Mouse (Mus musculus): ENCODE measurements around the gene Hmga2. TPM values are rescaled to one million over a fixed set of nuclear protein-coding genes. Genes with fewer than 3 reads are reported as not detected.

Hmga2 gene
- polyA plus RNA-seq, 1 experiment from 2014 or later: 11.1 TPM

- Histone ChIP-seq H3K4me2 (ENCODE audit: low read depth, low read length) (no peak overlapping the region), H3K4me1 (ENCODE audit: control insufficient read depth, insufficient read depth, low read length) (peaks cover 26% of the 10 kb centered on the region), H3K9me3 (ENCODE audit: control insufficient read depth, low read length) (no peaks in the 10 kb centered on the region), H3K4me3 (ENCODE audit: low read depth, low read length) (no peak overlapping the region), H3K27ac (replicated peaks; ENCODE audit: low read depth, low read length) (no peak overlapping the region), H3K27me3 (replicated peaks; ENCODE audit: control insufficient read depth, insufficient read depth, low read length) (no peaks in the 10 kb centered on the region), H3K9ac (ENCODE audit: low read depth, low read length) (no peak overlapping the region), H3K36me3 (ENCODE audit: control insufficient read depth, insufficient read depth, low read length) (0 out of 2 replicates have a peak, but pooled peaks cover 4% of the 10 kb centered on the region)
- DNase-seq (ENCODE audit: low spot score) (no peak), ATAC-seq (ENCODE audit: low read depth) (no peak)
- 24% methylated on average over 9 of the region's 9 CpGs for WGBS
Observed at GRCm38 (mm10) chr10:120407230-120407629, 69.0 kb downstream of the Hmga2 start.

DNA sequence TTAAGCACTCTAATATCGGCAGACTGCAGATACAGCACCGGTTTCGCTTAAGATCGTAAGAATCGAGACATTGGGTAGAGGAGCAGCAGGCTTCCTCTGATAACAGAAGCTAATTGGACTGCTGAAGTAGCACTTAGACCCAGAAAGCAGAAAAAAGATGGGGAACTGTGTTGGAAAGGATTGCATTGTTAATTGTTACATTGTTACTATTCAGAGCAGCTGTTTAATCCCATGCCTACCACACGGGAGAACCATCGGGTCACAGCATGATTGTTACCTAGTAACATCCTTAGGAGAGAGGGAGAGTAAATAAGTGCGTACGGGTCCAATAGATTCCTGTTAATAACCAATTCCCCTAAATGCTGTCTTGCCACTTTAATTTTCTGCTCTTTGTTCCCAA is 70.2 kb downstream of the Hmga2 start:
- Histone ChIP-seq H3K27me3 (replicated peaks; ENCODE audit: control insufficient read depth, insufficient read depth, low read length) (no peaks in the 10 kb centered on the region), H3K4me2 (ENCODE audit: low read depth, low read length) (no peak overlapping the region), H3K27ac (replicated peaks; ENCODE audit: low read depth, low read length) (no peak overlapping the region), H3K4me1 (ENCODE audit: control insufficient read depth, insufficient read depth, low read length) (peaks cover 35% of the 10 kb centered on the region), H3K4me3 (ENCODE audit: low read depth, low read length) (no peak overlapping the region), H3K36me3 (ENCODE audit: control insufficient read depth, insufficient read depth, low read length) (no peaks in the 10 kb centered on the region), H3K9ac (ENCODE audit: low read depth, low read length) (no peak overlapping the region), H3K9me3 (ENCODE audit: control insufficient read depth, low read length) (no peaks in the 10 kb centered on the region)
- DNase-seq (ENCODE audit: low spot score): no peak
- no peak for ATAC-seq (ENCODE audit: low read depth)
- 77% methylated on average over 9 of the region's 9 CpGs for WGBS

GRCm38 (mm10) chr10:120405322-120405721 is 70.9 kb downstream of the Hmga2 start:
- Histone ChIP-seq H3K9ac (ENCODE audit: low read depth, low read length) (no peak overlapping the region), H3K9me3 (ENCODE audit: control insufficient read depth, low read length) (no peaks in the 10 kb centered on the region), H3K27me3 (replicated peaks; ENCODE audit: control insufficient read depth, insufficient read depth, low read length) (no peaks in the 10 kb centered on the region), H3K4me1 (ENCODE audit: control insufficient read depth, insufficient read depth, low read length) (peaks cover 43% of the 10 kb centered on the region), H3K36me3 (ENCODE audit: control insufficient read depth, insufficient read depth, low read length) (no peaks in the 10 kb centered on the region), H3K4me3 (ENCODE audit: low read depth, low read length) (no peak overlapping the region), H3K4me2 (ENCODE audit: low read depth, low read length) (no peak overlapping the region), H3K27ac (replicated peaks; ENCODE audit: low read depth, low read length) (no peak overlapping the region)
- DNase-seq (ENCODE audit: low spot score): no peak
- WGBS: 90% methylated on average over 4 of the region's 4 CpGs
- no peak for ATAC-seq (ENCODE audit: low read depth)

GRCm38 (mm10) chr10:120402966-120403365 is 73.3 kb downstream of the Hmga2 start:
- H3K36me3 ChIP-seq (ENCODE audit: control insufficient read depth, insufficient read depth, low read length): no peaks in the 10 kb centered on the region
- DNase-seq (ENCODE audit: low spot score) (no peak), ATAC-seq (ENCODE audit: low read depth) (no peak)
- no peak overlapping the region for H3K27ac ChIP-seq (replicated peaks; ENCODE audit: low read depth, low read length)
- no peak overlapping the region for H3K4me3 ChIP-seq (ENCODE audit: low read depth, low read length)
- no peaks in the 10 kb centered on the region for H3K9me3 ChIP-seq (ENCODE audit: control insufficient read depth, low read length)
- H3K4me1 ChIP-seq (ENCODE audit: control insufficient read depth, insufficient read depth, low read length): peaks cover 55% of the 10 kb centered on the region
- no peak overlapping the region for H3K9ac ChIP-seq (ENCODE audit: low read depth, low read length)
- WGBS: 66% methylated on average over 5 of the region's 5 CpGs
- no peak overlapping the region for H3K4me2 ChIP-seq (ENCODE audit: low read depth, low read length)
- no peaks in the 10 kb centered on the region for H3K27me3 ChIP-seq (replicated peaks; ENCODE audit: control insufficient read depth, insufficient read depth, low read length)

- Histone ChIP-seq H3K9me3 (ENCODE audit: control insufficient read depth, low read length) (no peaks in the 10 kb centered on the region), H3K4me2 (ENCODE audit: low read depth, low read length) (no peak overlapping the region; the same call in 1 of the 2 replicates), H3K4me3 (ENCODE audit: low read depth, low read length) (no peak overlapping the region), H3K4me1 (ENCODE audit: control insufficient read depth, insufficient read depth, low read length) (peaks cover 45% of the 10 kb centered on the region), H3K27me3 (replicated peaks; ENCODE audit: control insufficient read depth, insufficient read depth, low read length) (no peaks in the 10 kb centered on the region), H3K36me3 (ENCODE audit: control insufficient read depth, insufficient read depth, low read length) (no peaks in the 10 kb centered on the region), H3K9ac (ENCODE audit: low read depth, low read length) (no peak overlapping the region), H3K27ac (replicated peaks; ENCODE audit: low read depth, low read length) (0 out of 2 replicates have a peak overlapping the region, but pooled peaks have one; percentile 35)
- DNase-seq (ENCODE audit: low spot score) (peak; percentile 81), ATAC-seq (ENCODE audit: low read depth) (no peak; the same call in 1 of the 2 replicates)
- 42% methylated on average over 8 of the region's 8 CpGs for WGBS
Observed at GRCm38 (mm10) chr10:120401787-120402186, 74.5 kb downstream of the Hmga2 start.

DNA sequence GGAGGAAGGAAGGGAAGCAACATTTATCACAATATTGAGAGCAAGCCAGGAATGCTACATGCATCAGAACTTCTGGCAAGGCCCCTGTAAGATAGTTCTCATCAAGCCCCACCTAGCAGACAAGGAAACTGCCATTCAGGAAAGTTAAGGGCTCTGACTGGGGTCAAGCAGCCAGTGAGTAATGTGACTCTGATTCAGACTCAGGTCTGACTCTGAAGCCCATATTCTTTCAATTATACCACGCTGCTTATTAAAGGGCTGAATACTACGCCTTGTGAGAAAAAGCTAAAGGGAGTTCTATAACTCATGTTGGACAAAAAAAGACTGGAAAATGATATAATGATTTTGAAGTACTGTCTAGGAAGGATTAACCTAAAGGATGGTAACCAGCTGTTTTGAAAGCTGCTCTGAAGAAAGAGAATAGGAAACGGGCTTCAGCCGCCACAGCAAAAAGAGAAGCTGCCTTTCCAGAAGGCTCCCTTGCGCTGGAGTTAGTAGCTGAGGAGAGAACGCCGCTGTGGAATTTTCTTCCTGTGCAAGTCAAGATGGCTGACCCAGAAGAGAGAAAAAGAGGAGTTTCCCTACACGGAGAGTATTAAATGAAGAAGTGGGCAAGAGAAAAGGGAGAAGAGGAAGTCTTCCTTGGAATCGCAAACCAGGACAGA is 76.3 kb downstream of the Hmga2 start:
- peak overlapping the region; percentile 78 for H3K27ac ChIP-seq (replicated peaks; ENCODE audit: low read depth, low read length)
- DNase-seq (ENCODE audit: low spot score): peak; percentile 58
- ATAC-seq (ENCODE audit: low read depth): no peak
- 35% methylated on average over 9 of the region's 9 CpGs for WGBS
- H3K4me2 ChIP-seq (ENCODE audit: low read depth, low read length): peak overlapping the region; percentile 30
- H3K4me3 ChIP-seq (ENCODE audit: low read depth, low read length): no peak overlapping the region
- H3K4me1 ChIP-seq (ENCODE audit: control insufficient read depth, insufficient read depth, low read length): peaks cover 45% of the 10 kb centered on the region
- H3K9ac ChIP-seq (ENCODE audit: low read depth, low read length): no peak overlapping the region
- H3K36me3 ChIP-seq (ENCODE audit: control insufficient read depth, insufficient read depth, low read length): no peaks in the 10 kb centered on the region
- no peaks in the 10 kb centered on the region for H3K9me3 ChIP-seq (ENCODE audit: control insufficient read depth, low read length)
- H3K27me3 ChIP-seq (replicated peaks; ENCODE audit: control insufficient read depth, insufficient read depth, low read length): no peaks in the 10 kb centered on the region

DNA sequence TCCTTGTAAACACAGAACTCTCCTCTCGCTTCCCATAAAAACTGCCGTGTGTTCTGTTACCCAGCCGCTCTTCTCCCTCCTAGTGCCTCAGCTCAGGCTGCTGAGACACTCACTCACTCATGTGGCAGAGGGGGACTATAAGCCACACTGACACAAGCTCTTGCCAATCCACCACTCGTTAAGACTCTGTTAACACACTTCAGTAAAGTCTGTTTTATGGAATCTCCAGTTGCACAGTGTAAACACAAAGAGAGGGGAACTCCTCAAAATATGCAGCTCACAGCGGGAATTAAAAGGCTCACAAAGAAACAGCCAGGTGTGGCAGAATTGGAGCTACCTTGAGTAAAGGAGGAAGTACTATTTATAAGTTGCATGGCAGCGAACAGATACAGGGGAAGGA is 77.5 kb downstream of the Hmga2 start:
- DNase-seq (ENCODE audit: low spot score) (peak; percentile 52), ATAC-seq (ENCODE audit: low read depth) (peak; percentile 54)
- 37% methylated on average over 6 of the region's 6 CpGs for WGBS
- H3K4me3 ChIP-seq (ENCODE audit: low read depth, low read length): no peak overlapping the region
- no peaks in the 10 kb centered on the region for H3K9me3 ChIP-seq (ENCODE audit: control insufficient read depth, low read length)
- peaks cover 45% of the 10 kb centered on the region for H3K4me1 ChIP-seq (ENCODE audit: control insufficient read depth, insufficient read depth, low read length)
- no peak overlapping the region for H3K4me2 ChIP-seq (ENCODE audit: low read depth, low read length)
- H3K27ac ChIP-seq (replicated peaks; ENCODE audit: low read depth, low read length): peak overlapping the region; percentile 19
- peak overlapping the region; percentile 15; the same call in 1 of the 2 replicates for H3K9ac ChIP-seq (ENCODE audit: low read depth, low read length)
- no peaks in the 10 kb centered on the region for H3K36me3 ChIP-seq (ENCODE audit: control insufficient read depth, insufficient read depth, low read length)
- H3K27me3 ChIP-seq (replicated peaks; ENCODE audit: control insufficient read depth, insufficient read depth, low read length): no peaks in the 10 kb centered on the region

DNA sequence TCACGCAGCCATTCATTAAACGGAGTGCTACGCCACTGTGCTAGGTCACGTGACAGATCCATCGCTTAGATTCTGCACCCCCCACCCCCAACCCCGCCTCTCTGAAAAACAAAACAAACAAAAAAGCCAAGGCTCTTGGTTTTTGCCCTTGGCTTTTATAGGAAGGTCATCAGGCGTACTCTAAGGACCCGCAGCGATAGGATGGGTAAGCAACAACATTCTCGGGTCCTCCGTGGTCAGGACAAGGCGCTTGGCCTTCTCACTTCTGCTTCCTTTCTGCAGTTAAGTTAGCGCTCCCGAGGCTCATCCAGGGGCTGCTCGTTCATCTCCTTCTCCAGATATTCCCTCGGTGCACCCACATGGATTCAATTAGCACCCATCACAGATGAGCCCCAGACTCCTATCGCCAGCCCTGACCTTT is 79.0 kb downstream of the Hmga2 start:
- H3K36me3 ChIP-seq (ENCODE audit: control insufficient read depth, insufficient read depth, low read length): no peaks in the 10 kb centered on the region
- no peak overlapping the region for H3K27ac ChIP-seq (replicated peaks; ENCODE audit: low read depth, low read length)
- H3K27me3 ChIP-seq (replicated peaks; ENCODE audit: control insufficient read depth, insufficient read depth, low read length): no peaks in the 10 kb centered on the region
- ATAC-seq (ENCODE audit: low read depth): no peak
- H3K4me1 ChIP-seq (ENCODE audit: control insufficient read depth, insufficient read depth, low read length): peaks cover 40% of the 10 kb centered on the region
- 68% methylated on average over 17 of the region's 17 CpGs for WGBS
- H3K4me3 ChIP-seq (ENCODE audit: low read depth, low read length): no peak overlapping the region
- DNase-seq (ENCODE audit: low spot score): no peak
- H3K9ac ChIP-seq (ENCODE audit: low read depth, low read length): no peak overlapping the region
- H3K9me3 ChIP-seq (ENCODE audit: control insufficient read depth, low read length): no peaks in the 10 kb centered on the region
- H3K4me2 ChIP-seq (ENCODE audit: low read depth, low read length): no peak overlapping the region

- H3K4me1 ChIP-seq (ENCODE audit: control insufficient read depth, insufficient read depth, low read length): peaks cover 34% of the 10 kb centered on the region
- WGBS: 73% methylated on average over 6 of the region's 6 CpGs
- no peak overlapping the region for H3K27ac ChIP-seq (replicated peaks; ENCODE audit: low read depth, low read length)
- no peak overlapping the region for H3K9ac ChIP-seq (ENCODE audit: low read depth, low read length)
- H3K9me3 ChIP-seq (ENCODE audit: control insufficient read depth, low read length): no peaks in the 10 kb centered on the region
- DNase-seq (ENCODE audit: low spot score) (no peak), ATAC-seq (ENCODE audit: low read depth) (no peak)
- H3K4me3 ChIP-seq (ENCODE audit: low read depth, low read length): no peak overlapping the region
- no peaks in the 10 kb centered on the region for H3K36me3 ChIP-seq (ENCODE audit: control insufficient read depth, insufficient read depth, low read length)
- no peaks in the 10 kb centered on the region for H3K27me3 ChIP-seq (replicated peaks; ENCODE audit: control insufficient read depth, insufficient read depth, low read length)
- H3K4me2 ChIP-seq (ENCODE audit: low read depth, low read length): no peak overlapping the region
Observed at GRCm38 (mm10) chr10:120395550-120395949, 80.7 kb downstream of the Hmga2 start.
